Mouse (Mus musculus) spleen, adult 2 months (tissue): ENCODE data around the gene Snd1.

Experiments used
- CTCF ChIP-seq: fragments of 200-500 bp; IDR thresholded peaks from 2 replicates; pipeline ENCODE4 v1.5.1; 2011; ENCODE audit warnings: mild to moderate bottlenecking, inconsistent platforms; ENCODE audit not compliant: insufficient read depth, insufficient read length, insufficient replicate concordance; ENCODE audit errors: extremely low read depth
- POLR2A ChIP-seq: fragments of 200-500 bp; IDR thresholded peaks from 2 replicates; pipeline ENCODE4 v1.6.1; 2011; ENCODE audit warnings: low read depth, low read length, inconsistent platforms

DNA sequence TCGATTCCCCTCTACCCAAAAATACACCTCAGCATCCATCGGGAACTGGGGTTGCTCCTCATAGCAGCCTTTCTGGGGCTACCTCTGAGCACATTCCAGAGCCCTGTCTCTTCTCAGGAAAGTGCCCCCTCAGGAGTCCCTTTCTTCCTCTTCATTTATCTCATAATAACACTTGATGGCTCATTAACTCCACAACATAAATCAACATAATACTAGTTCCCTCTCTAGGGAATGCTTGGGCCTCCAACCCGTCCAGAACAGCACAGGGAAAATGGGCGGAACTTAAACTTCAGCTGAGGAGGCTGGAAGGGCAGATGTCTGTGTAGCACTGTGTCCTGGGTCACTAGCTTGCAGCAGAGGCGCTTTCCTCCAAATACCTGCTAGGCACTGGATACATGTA lies 488.2 kb downstream of the Snd1 start:
- TF ChIP-seq CTCF (no peak), POLR2A (no peak)
